Mouse (Mus musculus) thymus, adult 2 months (tissue): ENCODE results near the gene Ubxn2a.

Experiments
- CTCF ChIP-seq: fragments of 200-500 bp; IDR thresholded peaks from 2 replicates; pipeline ENCODE4 v1.5.1; 2012; ENCODE audit warnings: mild to moderate bottlenecking, control low read depth, low read length, moderate library complexity, borderline replicate concordance; ENCODE audit not compliant: control insufficient read depth, poor library complexity, insufficient read depth; ENCODE audit errors: extremely low read depth
- POLR2A ChIP-seq: fragments of 200-500 bp; IDR thresholded peaks from 2 replicates; pipeline ENCODE4 v1.6.1; 2012; ENCODE audit warnings: mild to moderate bottlenecking, low read length, control low read depth, moderate library complexity; ENCODE audit not compliant: control insufficient read depth, poor library complexity, insufficient read depth; ENCODE audit errors: extremely low read depth

DNA sequence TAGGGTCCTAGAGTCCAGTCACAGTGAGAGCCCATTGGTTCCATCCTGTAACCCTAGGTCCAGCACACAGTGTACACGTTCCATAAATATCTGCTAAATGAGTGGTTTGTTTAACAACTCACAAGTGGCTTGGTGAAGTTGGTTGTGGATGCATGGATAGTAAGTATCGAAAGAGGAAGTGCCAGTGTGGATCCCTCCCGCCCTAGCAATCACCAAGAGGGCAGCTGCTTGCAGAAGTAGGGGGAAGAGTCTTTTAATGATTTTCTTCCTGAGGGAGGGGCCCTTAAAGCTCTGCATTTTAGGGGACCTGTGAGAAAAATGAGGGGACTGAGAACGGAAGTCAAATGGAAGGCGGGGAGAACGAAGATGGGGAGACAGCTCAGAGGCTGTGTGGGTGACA, 67.5 kb downstream of the Ubxn2a start:
- no peak for TF ChIP-seq CTCF
- no peak for TF ChIP-seq POLR2A
